Mouse (Mus musculus): Measurements from ENCODE around the gene Hdgfl2.

The Hdgfl2 gene

GRCm38 (mm10) chr17:56132661-56133060 lies 53.2 kb downstream of the Hdgfl2 start:
- DNase-seq = no peak

DNA sequence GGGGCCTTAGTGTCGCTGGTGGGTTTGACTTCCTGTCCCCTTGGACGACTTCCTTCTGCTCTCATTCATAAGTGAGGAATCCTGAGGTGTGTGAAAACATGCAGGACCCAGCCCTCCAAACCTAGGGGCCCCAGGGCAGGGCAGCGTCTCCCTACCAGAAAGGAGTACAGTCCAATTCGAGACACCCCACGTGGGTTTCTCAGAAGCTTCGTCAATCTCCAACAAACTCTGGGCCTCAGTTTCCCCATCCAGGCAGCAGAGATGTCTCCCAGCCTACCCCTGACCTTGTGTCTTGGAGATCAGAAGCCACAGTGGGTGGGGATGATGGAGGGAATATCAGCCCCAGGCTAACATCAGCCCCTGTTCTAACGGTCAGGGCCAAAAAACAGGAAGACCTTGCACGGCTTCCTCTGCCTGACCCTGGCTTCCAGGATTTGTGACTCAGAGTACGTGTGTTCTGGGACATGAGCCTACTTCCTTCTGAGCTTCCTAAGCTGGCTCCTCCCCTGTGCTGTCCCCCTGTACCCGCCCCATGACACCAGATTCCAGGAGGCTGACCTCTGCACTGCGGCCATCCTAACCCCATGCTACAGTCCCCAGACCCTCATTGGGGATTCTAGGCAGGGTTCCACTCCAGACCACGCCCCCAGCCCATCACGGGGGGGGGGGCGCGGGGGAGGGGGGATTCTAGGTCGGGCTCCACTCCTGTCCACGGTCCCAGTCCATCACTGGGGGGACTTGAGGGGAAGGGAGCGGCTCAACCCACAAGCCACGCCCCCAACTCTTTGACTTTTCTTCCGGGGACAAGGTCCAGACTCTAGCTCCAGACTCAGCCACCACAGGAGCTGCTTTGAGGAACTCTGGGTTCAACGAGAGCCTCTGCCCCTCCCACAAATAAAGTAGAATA lies 54.3 kb downstream of the Hdgfl2 start:
- no peak for DNase-seq

- DNase-seq = peak; percentile 54
Measured at GRCm38 (mm10) chr17:56134463-56134971, 55.1 kb downstream of the Hdgfl2 start.

DNA sequence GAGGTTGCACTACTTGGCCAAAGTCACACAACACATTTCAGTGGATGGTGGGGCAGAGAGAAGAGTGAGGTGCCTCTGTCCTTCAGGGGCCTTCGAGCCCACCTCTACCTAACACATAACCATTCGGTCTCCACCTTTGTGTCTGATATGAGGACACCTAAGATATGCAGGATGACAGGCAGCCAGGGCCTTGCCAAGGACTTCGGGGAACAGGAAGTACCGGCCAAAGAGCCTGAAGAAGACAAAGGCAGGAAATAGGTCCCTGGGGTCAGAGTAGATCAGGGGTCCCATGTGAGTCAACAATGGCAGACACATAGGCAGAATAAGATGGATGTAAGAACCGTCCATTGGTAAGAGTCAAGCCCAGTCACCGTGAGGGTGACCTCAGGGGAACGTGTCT lies 57.1 kb downstream of the Hdgfl2 start:
- no peak for DNase-seq

GRCm38 (mm10) chr17:56137839-56138613 lies 58.6 kb downstream of the Hdgfl2 start:
- DNase-seq = no peak

- DNase-seq = peak; percentile 63
Measured at GRCm38 (mm10) chr17:56139355-56139754, 59.9 kb downstream of the Hdgfl2 start.

DNA sequence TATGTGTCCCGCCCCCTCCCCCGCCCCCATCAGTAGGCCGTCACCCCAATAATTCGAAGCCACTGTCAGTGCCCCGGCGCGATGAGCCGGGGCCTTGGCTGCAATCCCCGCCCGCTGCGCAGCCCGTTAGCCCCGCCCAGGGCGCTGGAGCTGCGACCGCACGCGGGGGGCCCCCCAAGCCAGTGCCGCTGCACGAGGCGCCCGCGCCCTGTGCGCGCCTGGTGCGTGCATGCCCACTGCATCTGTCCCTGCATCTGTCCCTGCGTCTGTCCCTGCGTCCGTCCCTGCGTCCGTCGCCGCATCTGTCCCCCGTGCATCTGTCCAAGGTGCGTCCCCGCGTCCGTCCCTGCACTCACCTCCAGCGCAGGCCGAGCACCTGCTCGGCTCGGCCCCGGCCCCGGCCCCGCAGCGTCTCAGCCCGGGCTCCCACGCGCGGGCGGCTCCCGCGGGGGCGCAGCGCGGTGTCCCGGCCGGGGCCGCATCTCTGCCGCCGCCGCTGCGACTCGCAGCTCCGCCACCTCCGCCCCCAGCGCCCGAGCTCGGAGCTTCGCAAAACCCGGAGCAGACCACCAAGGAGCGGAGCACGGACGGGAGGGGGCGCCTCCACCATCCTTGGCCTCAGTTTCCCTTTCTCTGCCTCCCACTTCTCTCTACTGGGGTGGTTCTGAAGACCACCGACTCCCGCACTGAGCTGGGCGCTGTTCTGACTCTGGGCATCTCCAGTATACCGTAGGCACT lies 60.6 kb downstream of the Hdgfl2 start, which contains the start of gene Sema6b:
Gene Sema6b (minus strand): TSS at position 486 of the 738 bp plus-strand sequence.
- DNase-seq = peak; percentile 85

GRCm38 (mm10) chr17:56141702-56142605 lies 62.5 kb downstream of the Hdgfl2 start:
- DNase-seq = peak; percentile 59

GRCm38 (mm10) chr17:56144546-56144945 lies 65.1 kb downstream of the Hdgfl2 start:
- no peak for DNase-seq

DNA sequence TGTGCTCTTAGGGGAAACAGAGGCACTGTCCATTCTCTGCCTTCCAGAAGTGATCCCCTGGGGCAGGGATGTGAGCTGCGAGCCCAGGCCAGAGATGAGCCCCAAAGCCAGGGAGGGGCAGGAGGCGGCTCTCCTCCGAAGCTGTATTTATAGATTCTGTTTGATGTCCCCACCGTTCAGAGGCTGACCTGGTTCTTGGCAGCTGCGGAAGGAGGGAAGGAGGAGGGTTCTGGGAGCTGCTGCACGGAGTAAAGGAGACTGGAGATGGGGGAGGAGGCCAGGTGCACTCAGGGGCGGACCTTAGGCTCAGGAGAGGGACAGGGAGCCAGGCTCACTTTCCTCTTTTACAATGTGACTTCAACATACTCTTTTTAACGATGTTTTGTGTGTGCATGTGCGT lies 66.7 kb downstream of the Hdgfl2 start:
- DNase-seq = no peak

DNA sequence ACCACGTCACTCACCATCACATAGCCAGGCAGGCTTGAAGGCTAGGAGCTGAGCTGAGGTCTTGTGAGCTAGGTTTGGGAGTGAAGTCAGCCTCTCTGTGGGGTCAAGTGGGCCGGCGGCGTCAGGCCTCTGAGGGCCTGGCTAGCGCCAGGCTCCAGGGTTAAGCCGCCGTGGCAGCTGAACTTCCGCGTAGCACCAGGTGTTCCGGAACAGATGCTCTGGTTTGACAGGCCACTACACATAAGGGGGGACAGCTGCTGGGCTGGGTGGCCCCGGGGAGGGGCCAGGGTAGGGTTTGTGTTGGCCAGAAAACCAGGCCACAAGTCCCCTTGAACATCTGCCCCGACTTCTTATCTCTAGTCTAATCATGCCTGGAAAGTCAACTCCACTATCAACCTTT lies 68.0 kb downstream of the Hdgfl2 start:
- DNase-seq = no peak

- DNase-seq = no peak
Measured at GRCm38 (mm10) chr17:56148280-56148679, 68.8 kb downstream of the Hdgfl2 start.

DNA sequence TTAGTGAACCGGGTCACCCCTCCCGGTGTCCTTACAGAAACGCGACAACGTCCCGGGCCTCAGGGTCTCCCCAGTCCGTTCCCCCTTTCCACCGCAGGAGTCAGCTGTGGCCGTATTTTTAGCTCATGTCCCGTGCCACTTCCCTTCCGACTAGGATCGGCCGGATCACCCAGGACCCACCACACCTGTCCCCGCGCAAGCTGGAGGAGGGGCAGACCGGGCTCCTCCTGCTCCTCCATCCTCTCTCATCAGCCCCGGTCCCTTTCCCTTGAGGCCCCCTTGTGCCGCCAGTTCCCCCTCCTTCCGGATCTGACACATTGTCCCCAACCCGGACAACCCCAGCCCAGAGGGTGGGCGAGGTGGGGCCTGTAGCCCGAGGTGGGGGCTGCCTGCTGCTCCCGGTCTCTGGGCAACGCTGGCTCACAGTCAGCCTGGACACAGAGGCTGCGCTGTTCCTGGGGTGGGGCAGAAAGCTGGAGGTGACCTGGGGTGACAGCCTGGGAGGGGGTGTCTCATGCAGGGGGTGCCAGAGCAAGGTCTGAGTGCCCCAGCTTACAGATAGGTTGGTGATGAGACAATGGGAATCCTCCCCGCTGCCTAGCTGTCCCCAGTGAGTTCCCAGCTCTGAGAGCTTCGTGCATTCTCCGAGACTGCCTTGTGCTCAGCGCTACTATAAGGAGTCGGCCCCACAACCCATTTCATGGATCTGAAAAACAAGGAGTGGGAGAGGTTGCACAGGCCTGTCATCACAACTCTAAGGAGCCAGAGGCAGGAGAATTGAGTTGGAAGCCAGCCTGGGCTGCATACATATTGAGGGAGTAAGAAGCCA lies 69.6 kb downstream of the Hdgfl2 start:
- DNase-seq = no peak

DNA sequence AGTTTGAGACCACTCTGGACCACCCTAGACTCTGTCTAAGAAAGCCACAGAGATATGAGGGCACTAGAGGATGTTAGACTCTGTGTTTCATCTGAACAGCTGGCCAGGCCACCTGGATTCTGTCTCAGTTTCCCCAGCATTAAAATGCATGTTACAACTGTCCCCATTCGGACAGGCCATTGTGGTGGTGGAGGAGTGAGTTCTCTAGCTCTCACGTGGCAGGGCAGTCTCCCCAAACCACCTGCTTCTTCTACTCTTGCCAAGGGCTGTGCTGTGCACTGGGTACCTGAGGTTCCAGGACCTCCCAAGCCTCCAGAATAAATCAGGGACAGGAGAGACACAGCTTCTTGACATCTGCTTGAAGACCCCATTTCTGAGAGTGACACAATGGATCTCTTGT lies 70.5 kb downstream of the Hdgfl2 start:
- no peak for DNase-seq

Measured in right cerebral cortex, adult 18-20 months (tissue).